Mouse (Mus musculus): ENCODE measurements at regions not wholly inside any gene's neighbourhood (a gene's known extent, or its start where the extent isn't known, plus 50 kb on each side); places are given as distances from the start of the nearest gene placed in this dataset.

DNA sequence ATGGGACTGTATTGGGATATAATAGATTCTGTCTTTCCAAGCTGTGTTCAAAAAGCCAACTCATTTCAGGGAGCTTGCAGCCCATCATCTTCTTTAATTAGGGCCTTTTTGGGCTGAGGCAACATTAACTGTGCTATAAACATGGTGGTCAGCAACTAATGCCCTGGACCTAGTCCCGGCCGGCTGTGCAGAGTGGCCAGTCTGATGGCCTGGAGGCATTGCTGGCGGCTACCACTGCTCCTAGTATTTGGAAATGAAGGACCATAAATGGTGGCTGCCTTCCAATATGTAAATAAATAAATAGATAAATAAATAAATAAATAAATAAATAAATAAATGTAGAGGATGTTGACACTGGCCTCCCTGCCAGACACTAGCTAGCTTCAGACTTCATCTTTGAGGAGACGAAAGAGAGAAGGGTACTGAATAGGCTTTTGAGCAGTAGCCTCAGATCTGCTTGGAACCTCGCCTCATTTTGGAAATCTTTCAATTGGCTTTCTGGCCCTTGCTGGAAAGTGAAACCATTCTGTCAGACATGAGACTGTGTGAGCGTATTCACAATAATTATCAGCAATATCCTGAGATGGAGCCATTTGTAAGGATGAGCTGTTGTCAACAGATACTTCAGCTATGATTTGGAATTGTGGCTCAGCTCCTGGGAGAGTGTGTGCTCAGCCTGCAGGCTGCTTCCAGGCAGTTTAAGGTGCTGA is 785.5 kb upstream of the Car8 start:
- TF ChIP-seq CTCF (conservative IDR thresholded peaks at IDR 0.05; ENCODE audit: insufficient read depth, insufficient read length, low read depth, low read length) = no peak
- no peak for TF ChIP-seq POLR2A (IDR thresholded peaks at IDR 0.05; ENCODE audit: low read depth, low read length)

Measured in kidney, adult 2 months (tissue).